Mouse (Mus musculus): ENCODE data around the gene Sik3.

The Sik3 gene

GRCm38 (mm10) chr9:46196699-46197169 is 184.1 kb downstream of the Sik3 start:
- DNase-seq = peak in 1 of 2 experiments; percentile 22

- DNase-seq = no peak
Measured at GRCm38 (mm10) chr9:46198461-46198860, 185.8 kb downstream of the Sik3 start.

GRCm38 (mm10) chr9:46198936-46199335 is 186.3 kb downstream of the Sik3 start:
- DNase-seq = no peak

- no peak for DNase-seq
Measured at GRCm38 (mm10) chr9:46199609-46200008, 187.0 kb downstream of the Sik3 start.

- DNase-seq = no peak
Measured at GRCm38 (mm10) chr9:46206834-46207500, 194.3 kb downstream of the Sik3 start.

- no peak for DNase-seq
Measured at GRCm38 (mm10) chr9:46207501-46207869, 194.9 kb downstream of the Sik3 start.

- DNase-seq = no peak
Measured at GRCm38 (mm10) chr9:46208401-46208974, 195.9 kb downstream of the Sik3 start.

- DNase-seq = no peak
Measured at GRCm38 (mm10) chr9:46210473-46210872, 197.9 kb downstream of the Sik3 start.

- DNase-seq = no peak
Measured at GRCm38 (mm10) chr9:46214276-46214675, 201.7 kb downstream of the Sik3 start.

- DNase-seq = no peak
Measured at GRCm38 (mm10) chr9:46214946-46215337, 202.3 kb downstream of the Sik3 start.

- no peak for DNase-seq
Measured at GRCm38 (mm10) chr9:46215338-46216322, 203.0 kb downstream of the Sik3 start.

GRCm38 (mm10) chr9:46216744-46217470 is 204.3 kb downstream of the Sik3 start:
- no peak for DNase-seq

GRCm38 (mm10) chr9:46218176-46218575 is 205.6 kb downstream of the Sik3 start:
- DNase-seq = no peak

GRCm38 (mm10) chr9:46223090-46223489 is 210.5 kb downstream of the Sik3 start:
- peak; percentile 16 to 43 for DNase-seq

GRCm38 (mm10) chr9:46224101-46224500 is 211.5 kb downstream of the Sik3 start:
- no peak for DNase-seq

GRCm38 (mm10) chr9:46224945-46225660 is 212.5 kb downstream of the Sik3 start:
- DNase-seq = no peak

GRCm38 (mm10) chr9:46227064-46227614 is 214.5 kb downstream of the Sik3 start:
- DNase-seq = no peak

GRCm38 (mm10) chr9:46228491-46228890 is 215.9 kb downstream of the Sik3 start, which contains the start of gene Apoa1:
Gene Apoa1, plus strand, starts transcription at chr9:46228580.
- no peak for DNase-seq

- peak; percentile 85 to 90 for DNase-seq
Measured at GRCm38 (mm10) chr9:46229573-46230449, 217.2 kb downstream of the Sik3 start.

GRCm38 (mm10) chr9:46230450-46230975 is 217.9 kb downstream of the Sik3 start:
- DNase-seq = no peak
